Mouse (Mus musculus): Measurements from ENCODE around the gene Prrc2c. TPM values are rescaled to one million over a fixed set of nuclear protein-coding genes. Genes with fewer than 3 reads are reported as not detected.
"Not testable (repeated sequence)": the region's sequence is repeated elsewhere in the genome, so short reads cannot be mapped to it uniquely, and the experiment has no call there.

Prrc2c gene
- total RNA-seq (2021), result 100 to 1,000 TPM; 117 to 194 TPM
- long read RNA-seq, experiment 1, partial matches to known transcripts, result 0 of 6 reads
- long read RNA-seq, experiment 1, other reads (novel, unspliced or antisense), result 6 of 6 reads
- long read RNA-seq, experiment 2, partial matches to known transcripts, result 6 of 26 reads
- long read RNA-seq, experiment 2, other reads (novel, unspliced or antisense), result 20 of 26 reads

DNA sequence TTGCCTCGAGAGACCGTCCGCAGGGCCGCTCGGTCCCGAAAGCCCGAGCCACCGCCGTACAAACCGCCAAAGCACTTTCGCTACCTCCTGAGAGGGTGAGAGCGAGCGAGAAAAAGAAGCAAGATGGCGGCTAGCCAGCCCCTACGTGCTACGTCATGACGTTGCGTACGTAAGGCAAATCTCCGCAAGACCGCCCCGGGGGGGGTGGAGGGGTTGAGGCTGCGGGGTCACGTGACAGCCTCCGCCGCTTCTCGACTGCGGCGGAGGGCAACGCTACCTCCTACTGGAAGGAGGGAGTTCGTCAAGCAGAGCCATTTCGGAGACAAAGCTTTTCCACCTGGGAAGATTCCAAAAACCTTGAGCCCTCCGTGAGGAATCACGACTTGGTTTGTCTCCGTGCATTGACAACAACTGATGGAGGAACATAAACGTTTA, at the start of gene Prrc2c:
Gene Prrc2c (minus strand): TSS at position 156 of the 435 bp plus-strand sequence.
- peak; percentile 97 for DNase-seq (ENCODE audit: low spot score in 2 of 2)

- no peak for DNase-seq (ENCODE audit: low spot score in 2 of 2)
Measured at GRCm38 (mm10) chr1:162785222-162785621, 44.9 kb upstream of the Prrc2c start.

GRCm38 (mm10) chr1:162783669-162784248, 43.4 kb upstream of the Prrc2c start:
- no peak for DNase-seq (ENCODE audit: low spot score in 2 of 2)

- DNase-seq (ENCODE audit: low spot score in 2 of 2), result not testable (repeated sequence)
Measured at GRCm38 (mm10) chr1:162781035-162781434, 40.7 kb upstream of the Prrc2c start.

- DNase-seq (ENCODE audit: low spot score in 2 of 2), result no peak
Measured at GRCm38 (mm10) chr1:162777943-162778538, 37.7 kb upstream of the Prrc2c start.

GRCm38 (mm10) chr1:162773661-162774060, 33.3 kb upstream of the Prrc2c start:
- DNase-seq (ENCODE audit: low spot score in 2 of 2), result no peak

DNA sequence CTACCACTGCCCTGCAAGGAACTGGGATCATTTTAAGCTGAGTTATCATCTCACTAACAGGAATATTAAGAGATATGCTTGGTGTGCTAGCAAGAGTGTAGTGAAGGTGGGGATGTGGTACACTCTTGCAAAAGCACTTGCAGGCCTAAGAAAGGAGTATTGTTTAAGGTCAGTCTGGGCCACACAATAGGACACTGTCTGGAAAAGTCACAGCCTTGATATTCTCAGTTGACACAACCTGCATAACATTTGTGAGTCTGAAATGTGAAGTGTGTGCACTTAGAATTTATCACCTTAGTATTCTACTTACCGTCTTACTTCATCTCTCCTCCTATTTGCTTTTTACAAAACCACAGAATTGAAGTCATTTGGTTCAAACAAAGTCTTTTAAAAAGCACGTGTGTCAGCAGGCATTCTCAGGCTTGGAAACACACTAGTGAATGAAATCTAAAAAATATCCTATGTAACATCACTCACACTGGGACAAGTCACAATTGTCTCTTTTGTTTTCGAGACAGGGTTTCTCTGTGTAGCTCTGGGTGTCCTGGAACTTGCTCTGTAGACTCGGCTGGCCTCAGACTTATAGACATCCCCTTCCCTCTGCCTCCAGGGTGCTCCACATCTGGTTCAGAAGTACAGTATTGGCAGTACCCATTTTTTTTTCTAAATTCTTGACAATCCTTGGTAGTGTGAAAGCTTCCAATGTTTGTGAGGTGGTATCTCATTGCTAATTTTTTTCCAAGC, 31.4 kb upstream of the Prrc2c start:
- no peak for DNase-seq (ENCODE audit: low spot score in 2 of 2)

DNA sequence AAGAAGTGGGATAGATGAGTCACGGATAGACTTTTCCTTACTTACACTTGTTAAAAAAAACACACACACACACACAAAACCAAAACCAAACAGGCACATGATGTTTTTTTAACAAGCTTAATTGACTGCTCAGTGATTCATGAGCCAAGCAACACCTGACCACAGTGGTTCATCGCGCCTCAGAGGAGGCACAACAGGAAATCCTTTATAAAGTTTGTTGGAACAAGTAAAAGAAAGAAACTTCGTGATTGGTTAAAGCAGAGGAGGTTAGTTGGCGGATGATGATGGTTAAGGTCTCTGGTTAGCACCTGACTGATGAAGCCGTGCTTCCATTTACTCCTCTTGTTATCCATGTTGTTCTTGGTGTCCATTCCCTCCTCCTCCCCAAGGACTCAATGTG, 11.7 kb upstream of the Prrc2c start:
- DNase-seq (ENCODE audit: low spot score in 2 of 2), result no peak

DNA sequence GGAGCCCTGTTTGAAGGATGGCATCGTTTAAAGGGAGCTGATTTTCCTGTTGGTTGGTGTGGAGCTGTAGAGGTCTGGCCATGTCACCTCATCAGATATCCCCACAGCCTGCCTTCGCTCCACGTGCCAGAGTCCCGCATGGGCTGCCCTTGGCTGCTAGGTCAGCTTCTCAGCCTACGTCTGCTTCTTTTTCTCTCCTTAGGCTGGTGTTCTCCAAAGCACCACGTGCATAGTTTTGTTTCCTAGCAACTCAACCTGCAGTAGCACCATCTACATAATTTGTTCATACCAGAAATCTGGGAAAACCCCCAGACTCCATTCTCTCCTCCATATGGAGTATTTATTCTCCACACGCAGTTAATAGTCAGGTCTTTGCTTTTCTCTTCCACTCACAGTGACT, 9.3 kb upstream of the Prrc2c start:
- no peak for DNase-seq (ENCODE audit: low spot score in 2 of 2)

- DNase-seq (ENCODE audit: low spot score in 2 of 2), result no peak
Measured at GRCm38 (mm10) chr1:162748761-162749160, 8.4 kb upstream of the Prrc2c start.

GRCm38 (mm10) chr1:162739831-162740394, 443 bp downstream of the Prrc2c start:
- no peak for DNase-seq (ENCODE audit: low spot score in 2 of 2)

- no peak for DNase-seq (ENCODE audit: low spot score in 2 of 2)
Measured at GRCm38 (mm10) chr1:162739406-162739805, 950 bp downstream of the Prrc2c start.

DNA sequence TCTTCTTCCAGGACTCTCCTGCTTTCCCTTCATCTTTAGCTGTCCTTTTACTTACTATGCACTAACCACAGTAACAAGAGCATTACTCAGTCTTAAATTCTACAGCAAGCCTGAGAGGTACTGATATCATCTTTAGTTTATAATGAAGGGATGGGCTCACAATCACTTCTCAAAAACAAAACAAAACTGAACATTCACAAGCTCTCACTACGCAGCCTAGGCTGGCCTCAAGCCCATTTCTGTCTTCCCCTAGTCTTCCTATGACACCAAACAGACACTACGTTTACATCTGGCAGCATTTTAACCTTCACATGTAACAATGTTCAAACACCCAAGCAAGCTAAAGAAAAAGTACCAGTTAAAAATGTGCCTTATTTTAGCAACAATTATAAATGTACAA, 1.9 kb downstream of the Prrc2c start:
- DNase-seq (ENCODE audit: low spot score in 2 of 2), result no peak

DNA sequence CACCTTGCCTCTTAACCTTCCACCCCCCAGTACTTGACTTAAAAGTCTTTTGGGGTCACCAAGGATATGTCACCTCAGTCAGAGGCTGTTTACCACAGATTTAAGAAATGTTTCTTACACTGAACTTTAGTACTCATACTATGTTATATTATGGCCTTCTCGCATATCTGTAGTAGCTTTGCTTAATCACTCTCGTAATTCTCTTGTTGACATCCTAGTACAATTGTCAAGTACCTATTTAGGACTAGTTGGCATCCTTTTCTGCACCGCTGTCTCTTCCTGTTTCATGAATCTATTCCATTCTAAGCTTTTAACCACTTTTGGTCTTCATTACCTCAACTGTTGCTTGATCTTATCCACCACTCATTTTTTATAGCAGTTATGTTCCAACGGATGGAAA, 5.3 kb downstream of the Prrc2c start:
- no peak for DNase-seq (ENCODE audit: low spot score in 2 of 2)

GRCm38 (mm10) chr1:162734283-162734682, 6.1 kb downstream of the Prrc2c start:
- DNase-seq (ENCODE audit: low spot score in 2 of 2), result no peak

GRCm38 (mm10) chr1:162732041-162732440, 8.3 kb downstream of the Prrc2c start:
- no peak for DNase-seq (ENCODE audit: low spot score in 2 of 2)

- DNase-seq (ENCODE audit: low spot score in 2 of 2), result no peak
Measured at GRCm38 (mm10) chr1:162729436-162729835, 10.9 kb downstream of the Prrc2c start.

DNA sequence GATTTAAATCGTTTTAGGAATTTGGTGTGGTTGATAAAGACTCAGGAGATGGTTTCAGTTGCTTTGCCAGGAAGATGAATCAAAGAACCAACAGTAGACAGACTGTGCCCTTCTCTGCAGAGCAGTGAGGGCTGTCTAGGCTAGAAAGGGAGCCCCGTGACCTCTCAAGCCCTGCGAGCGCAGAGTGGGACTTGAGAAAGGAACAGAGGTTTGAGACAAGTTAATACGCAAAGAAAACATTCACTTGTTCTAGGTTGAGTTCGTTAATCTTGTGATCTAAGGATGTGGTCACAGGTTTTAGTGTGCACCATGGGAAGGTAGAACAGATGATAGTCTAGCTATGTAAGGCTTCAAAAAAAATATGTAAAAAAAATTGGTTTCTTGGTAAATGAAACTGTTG, 12.4 kb downstream of the Prrc2c start:
- no peak for DNase-seq (ENCODE audit: low spot score in 2 of 2)

- DNase-seq (ENCODE audit: low spot score in 2 of 2), result no peak
Measured at GRCm38 (mm10) chr1:162723610-162724009, 16.7 kb downstream of the Prrc2c start.

GRCm38 (mm10) chr1:162720645-162721044, 19.7 kb downstream of the Prrc2c start:
- no peak for DNase-seq (ENCODE audit: low spot score in 2 of 2)

- DNase-seq (ENCODE audit: low spot score in 2 of 2), result no peak
Measured at GRCm38 (mm10) chr1:162700389-162701066, 39.8 kb downstream of the Prrc2c start.
